Mouse (Mus musculus): ENCODE results near the gene Kctd20.

DNA sequence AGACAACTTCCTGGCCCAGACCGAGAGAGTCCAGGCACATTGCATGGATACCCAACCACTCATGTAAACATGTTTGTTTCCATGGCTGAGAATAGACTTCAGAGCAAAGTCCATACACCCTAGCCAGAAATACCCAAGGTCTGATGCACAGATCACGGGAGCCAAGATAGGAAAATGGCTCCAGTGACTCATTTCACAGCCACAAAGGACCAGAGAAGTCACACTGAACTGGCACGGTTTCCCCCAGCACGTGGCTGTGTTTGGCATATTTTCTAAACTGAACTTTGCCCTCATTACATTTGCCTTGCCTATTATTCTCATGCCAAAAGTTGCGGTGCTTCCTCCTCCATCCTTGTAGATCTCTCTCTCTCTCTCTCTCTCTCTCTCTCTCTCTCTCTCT, 38.5 kb upstream of the Kctd20 start:
- TF ChIP-seq CTCF (IDR thresholded peaks at IDR 0.05; ENCODE audit: control insufficient read depth, insufficient read depth, insufficient read length) (no peak), MAX (IDR thresholded peaks at IDR 0.05) (peak; percentile 77), MYOG (IDR thresholded peaks at IDR 0.05; ENCODE audit: control insufficient read depth, extremely low read depth, insufficient read length) (no peak), USF1 (IDR thresholded peaks at IDR 0.05; ENCODE audit: low read depth) (peak; percentile 44)

All from C2C12 (cell line).